Mouse (Mus musculus) megakaryocyte, adult 5-6 weeks (primary cell): ENCODE measurements at regions not wholly inside any gene's neighbourhood (a gene's known extent, or its start where the extent isn't known, plus 50 kb on each side); places are given as distances from the start of the nearest gene placed in this dataset.

Source experiments
- ATAC-seq: 2 replicates; pipeline ENCODE4 v1.8.0; 2016; ENCODE audit warnings: mild to moderate bottlenecking, inconsistent platforms; ENCODE audit not compliant: poor library complexity, severe bottlenecking

GRCm38 (mm10) chr9:47909051-47909450, 252.8 kb upstream of the Nxpe4 start:
- ATAC-seq: no peak

GRCm38 (mm10) chr9:47910501-47910906, 251.3 kb upstream of the Nxpe4 start:
- no peak for ATAC-seq

GRCm38 (mm10) chr9:47912823-47913222, 249.0 kb upstream of the Nxpe4 start:
- ATAC-seq: peak; percentile 94

- no peak for ATAC-seq
These were observed 226.5 kb upstream of the Nxpe4 start for GRCm38 (mm10) chr9:47935299-47935698.

- no peak for ATAC-seq
These were observed 225.8 kb upstream of the Nxpe4 start for GRCm38 (mm10) chr9:47935957-47936457.

GRCm38 (mm10) chr9:47938941-47939710, 222.7 kb upstream of the Nxpe4 start:
- ATAC-seq: peak; percentile 88

GRCm38 (mm10) chr9:47942761-47943583, 218.9 kb upstream of the Nxpe4 start:
- peak; percentile 29; the same call in 1 of the 2 replicates for ATAC-seq

- ATAC-seq: no peak
These were observed 215.6 kb upstream of the Nxpe4 start for GRCm38 (mm10) chr9:47946226-47946625.

GRCm38 (mm10) chr9:47957881-47958280, 203.9 kb upstream of the Nxpe4 start:
- ATAC-seq: no peak

- ATAC-seq: no peak
These were observed 203.0 kb upstream of the Nxpe4 start for GRCm38 (mm10) chr9:47958861-47959260.

GRCm38 (mm10) chr9:47961176-47961575, 200.6 kb upstream of the Nxpe4 start:
- ATAC-seq: no peak

- ATAC-seq: no peak
These were observed 199.7 kb upstream of the Nxpe4 start for GRCm38 (mm10) chr9:47962161-47962560.

- ATAC-seq: no peak
These were observed 199.2 kb upstream of the Nxpe4 start for GRCm38 (mm10) chr9:47962589-47962988.

- no peak for ATAC-seq
These were observed 188.7 kb upstream of the Nxpe4 start for GRCm38 (mm10) chr9:47973130-47973529.

GRCm38 (mm10) chr9:47985356-47986111, 176.3 kb upstream of the Nxpe4 start:
- no peak for ATAC-seq

- no peak for ATAC-seq
These were observed 174.6 kb upstream of the Nxpe4 start for GRCm38 (mm10) chr9:47987266-47987665.

- no peak for ATAC-seq
These were observed 167.2 kb upstream of the Nxpe4 start for GRCm38 (mm10) chr9:47994671-47995070.

GRCm38 (mm10) chr9:47999632-48000031, 162.2 kb upstream of the Nxpe4 start:
- ATAC-seq: no peak

GRCm38 (mm10) chr9:48029021-48029420, 132.8 kb upstream of the Nxpe4 start:
- ATAC-seq: peak; percentile 66

GRCm38 (mm10) chr9:48030839-48031238, 131.0 kb upstream of the Nxpe4 start:
- no peak for ATAC-seq

GRCm38 (mm10) chr9:48035959-48036358, 125.9 kb upstream of the Nxpe4 start:
- no peak for ATAC-seq
